Mouse (Mus musculus) C2C12 (cell line): Measurements from ENCODE around the gene Tspoap1.

Source experiments
- CTCF ChIP-seq: IDR thresholded peaks from one replicate; pipeline ENCODE4 v1.5.1; 2011; ENCODE audit not compliant: control insufficient read depth, insufficient read depth, insufficient read length
- USF1 ChIP-seq: IDR thresholded peaks from one replicate; pipeline ENCODE4 v1.6.1; 2011; ENCODE audit warnings: low read depth, mild to moderate bottlenecking, control low read depth, moderate library complexity

GRCm38 (mm10) chr11:87761181-87761721, 910 bp downstream of the Tspoap1 start:
- TF ChIP-seq CTCF (no peak), USF1 (no peak)
